Mouse (Mus musculus) CD4-positive, CD25-positive, alpha-beta regulatory T cell, adult 2 months (primary cell): ENCODE data around the gene Shisa4.

Experiments used
- DNase-seq: peaks from one replicate; pipeline ENCODE4 v3.0.0-alpha.2; 2012; ENCODE audit warnings: low read depth, low spot score

The Shisa4 gene

DNA sequence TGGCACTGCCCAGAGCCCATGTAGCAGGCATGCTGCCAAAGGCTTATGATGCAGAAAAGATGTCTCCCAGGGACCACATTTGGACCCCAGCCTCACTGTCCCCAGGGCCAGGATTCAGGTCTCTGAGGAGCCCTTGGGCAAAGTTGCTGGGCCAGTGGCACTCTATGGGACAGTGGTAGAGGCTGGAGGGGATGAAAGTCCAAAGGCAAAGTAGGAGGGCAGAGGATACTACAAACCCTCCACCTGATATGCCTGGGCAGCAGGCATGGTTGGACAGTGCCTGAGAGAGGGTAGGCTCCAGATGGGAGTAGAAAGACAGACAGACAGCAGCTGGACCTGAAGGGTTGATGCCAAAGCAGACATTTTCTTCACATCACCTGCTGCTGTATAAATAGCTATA, 8.7 kb downstream of the Shisa4 start:
- no peak for DNase-seq

DNA sequence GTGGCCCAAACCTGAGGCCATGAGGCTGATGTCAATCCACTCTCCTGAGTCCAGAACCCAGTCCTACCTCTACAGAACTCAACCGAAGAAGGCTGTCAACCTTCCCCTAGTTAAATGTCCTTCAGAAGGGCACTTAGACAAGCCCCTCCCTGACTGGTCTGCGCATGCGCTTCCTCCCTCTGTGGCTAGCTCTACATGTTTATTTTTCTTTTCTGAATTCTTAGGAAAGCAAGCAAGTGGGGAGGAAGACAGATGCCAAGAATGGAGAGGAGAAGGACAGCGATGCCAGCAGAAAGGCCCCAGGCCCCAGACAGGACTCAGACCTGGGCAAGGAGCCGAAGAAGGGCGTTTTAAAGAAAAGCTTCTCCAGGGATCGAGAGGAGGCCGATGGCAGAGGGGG, 11.6 kb downstream of the Shisa4 start:
- no peak for DNase-seq

DNA sequence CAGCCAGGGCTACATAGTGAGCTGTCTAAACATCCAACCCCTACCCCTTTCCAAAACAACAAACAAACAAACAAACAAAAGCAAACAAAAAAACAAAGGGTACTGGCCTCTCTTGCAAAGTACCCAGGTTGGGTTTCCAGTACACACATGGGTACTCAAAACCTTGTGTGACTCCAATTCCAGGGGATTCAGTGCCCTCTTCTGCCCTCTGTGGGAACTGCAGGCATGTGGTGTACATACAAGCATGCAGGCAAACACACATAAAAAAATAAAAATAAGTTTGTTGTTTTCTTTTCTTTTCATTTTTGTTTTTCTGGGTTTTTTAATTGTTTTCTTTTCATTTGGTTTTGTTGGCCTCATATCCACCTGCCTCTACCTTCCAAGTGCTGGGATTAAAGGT, 12.9 kb downstream of the Shisa4 start:
- DNase-seq: no peak

DNA sequence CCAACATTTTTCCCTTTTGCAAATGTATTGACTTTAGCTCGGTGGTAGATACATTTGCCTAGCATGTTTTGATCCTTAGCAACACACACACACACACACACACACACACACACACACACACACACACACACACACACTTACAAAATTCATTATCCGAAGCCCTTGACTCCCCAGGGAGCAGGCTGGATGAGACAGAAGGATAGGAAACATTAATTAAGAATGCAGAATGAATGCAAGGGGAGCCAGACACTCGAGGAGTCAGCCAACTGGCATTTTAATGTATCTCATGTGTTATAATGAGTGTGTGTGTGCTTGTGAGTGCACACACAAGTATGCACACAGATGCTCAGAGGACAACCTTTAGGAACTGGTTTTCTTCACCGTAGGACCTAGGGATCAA, 13.5 kb downstream of the Shisa4 start:
- DNase-seq: no peak

DNA sequence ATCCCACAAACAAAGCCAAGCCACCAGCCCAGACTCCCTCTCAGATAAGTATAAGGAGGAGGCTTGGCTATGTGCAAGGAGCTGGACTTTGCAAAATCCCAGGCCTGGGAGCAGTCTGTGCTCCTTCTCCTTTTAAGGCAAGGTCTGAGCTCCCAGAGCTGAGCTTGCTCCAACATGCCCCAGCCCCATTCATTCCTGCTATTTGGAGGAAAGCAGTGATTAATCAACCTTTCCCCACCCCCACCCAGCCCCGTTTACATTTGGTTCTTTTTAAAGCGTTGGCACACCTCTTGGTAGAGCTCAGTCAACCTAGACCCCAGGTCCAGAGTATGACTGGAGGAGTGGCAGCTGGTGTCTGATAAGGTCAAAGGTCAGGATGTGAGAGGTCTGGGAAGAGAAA, 16.0 kb downstream of the Shisa4 start:
- no peak for DNase-seq

DNA sequence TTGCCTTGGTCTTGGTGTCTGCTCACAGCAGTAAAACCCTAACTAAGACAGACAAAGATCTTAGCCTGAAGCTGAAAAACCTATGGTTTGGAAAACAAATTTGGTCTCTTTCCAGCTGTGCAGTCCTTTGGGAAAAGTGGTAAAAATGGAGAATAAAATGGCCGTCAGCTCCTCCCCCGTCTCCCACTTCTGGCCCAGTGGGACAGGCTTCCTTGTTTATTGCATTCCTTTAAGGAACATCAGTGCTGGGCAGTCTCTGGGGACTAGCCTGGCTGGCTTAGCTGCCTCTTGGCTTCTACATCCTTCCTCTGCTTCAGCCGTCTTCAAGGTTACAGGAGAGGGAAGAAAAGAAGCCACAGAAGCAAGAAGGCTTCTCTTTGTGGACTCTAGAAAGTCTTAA, 23.1 kb downstream of the Shisa4 start:
- DNase-seq: no peak

DNA sequence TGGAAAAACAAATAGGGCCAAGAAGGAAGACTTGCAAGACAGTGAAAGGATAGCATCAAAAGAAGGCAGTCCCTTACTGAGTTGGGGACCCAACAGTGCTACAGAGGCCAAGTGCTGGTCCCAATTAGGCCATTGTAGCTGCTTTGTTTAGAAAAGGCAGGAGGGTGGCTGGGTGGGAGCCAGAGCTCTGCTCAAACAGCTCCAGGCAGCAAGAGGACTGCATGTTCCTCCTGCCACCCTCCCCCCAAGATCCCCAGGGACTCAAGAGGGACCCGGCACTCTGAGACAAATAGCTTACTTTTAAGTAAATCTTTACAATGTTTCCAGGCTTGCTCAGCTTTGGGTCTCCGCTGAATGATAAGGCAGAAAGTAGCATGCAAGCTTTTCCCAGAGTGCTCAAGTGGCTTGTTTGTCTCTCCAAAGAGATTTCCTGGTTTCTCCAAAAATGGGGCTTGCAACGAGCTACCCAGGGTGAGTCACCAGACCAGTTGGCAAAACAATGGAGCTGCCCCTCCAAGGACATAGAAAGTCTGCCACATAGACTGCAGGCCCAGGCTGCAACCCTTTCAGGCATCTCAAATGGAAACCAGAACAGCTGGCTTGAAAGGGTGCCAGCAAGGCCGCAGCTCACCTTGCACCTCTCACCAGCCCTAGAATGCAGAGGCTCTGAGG, 27.4 kb downstream of the Shisa4 start:
- no peak for DNase-seq

DNA sequence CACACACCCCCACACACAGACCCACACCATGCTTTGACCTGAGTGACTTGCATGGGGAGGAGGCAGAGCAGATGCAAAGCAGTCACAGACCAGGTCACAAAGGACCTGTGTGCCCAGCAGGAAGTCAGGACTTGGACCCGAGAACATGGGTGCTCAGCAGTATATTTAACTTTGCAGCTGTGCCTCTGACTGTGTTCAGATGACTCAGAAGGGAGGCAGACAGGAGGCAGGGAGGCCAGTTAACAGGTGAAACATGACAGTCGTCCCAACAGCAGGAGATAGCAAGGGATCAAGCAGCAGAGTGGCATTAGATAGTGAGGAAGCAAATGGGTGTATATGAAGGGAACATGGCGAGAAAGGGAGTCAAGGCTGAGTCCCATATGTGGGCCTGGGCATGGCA, 28.1 kb downstream of the Shisa4 start:
- no peak for DNase-seq

DNA sequence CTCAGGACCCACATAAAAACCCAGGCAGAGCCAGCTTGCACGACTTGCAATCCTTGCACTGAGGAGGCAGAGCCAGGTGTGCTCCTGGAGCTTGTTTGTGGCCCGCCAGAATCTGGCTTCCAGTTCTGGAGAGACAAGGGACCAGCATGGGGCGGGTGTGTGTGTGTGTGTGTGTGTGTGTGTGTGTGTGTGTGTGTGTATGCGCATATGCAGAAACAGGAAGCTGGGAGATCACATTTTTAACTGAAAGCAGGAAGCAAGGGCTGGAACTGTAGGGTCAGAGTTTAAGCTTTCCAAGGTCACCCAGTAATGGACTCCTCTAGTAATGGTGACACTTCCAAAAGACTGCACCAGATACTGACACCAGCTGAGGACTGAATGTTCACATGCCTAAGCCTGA, 31.0 kb downstream of the Shisa4 start:
- DNase-seq: no peak

DNA sequence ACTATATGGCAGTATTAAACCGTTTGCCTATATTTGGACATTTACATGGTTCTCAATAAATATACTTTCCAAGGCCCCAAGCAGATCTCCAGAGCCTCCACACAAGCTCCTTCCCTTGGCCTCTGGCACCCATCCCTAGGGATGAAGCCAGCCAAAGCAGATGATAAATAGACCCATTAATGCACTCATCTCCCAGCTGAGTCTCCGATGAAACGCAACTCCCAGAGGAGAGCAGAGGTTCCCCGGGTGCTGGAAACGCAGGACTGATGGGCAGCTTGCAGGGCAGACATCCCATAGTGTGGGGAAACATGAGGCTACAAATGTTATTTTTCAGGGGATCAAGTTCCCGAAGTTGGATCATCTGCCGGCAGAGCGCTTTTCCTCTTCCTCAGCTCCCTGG, 33.1 kb downstream of the Shisa4 start:
- no peak for DNase-seq

DNA sequence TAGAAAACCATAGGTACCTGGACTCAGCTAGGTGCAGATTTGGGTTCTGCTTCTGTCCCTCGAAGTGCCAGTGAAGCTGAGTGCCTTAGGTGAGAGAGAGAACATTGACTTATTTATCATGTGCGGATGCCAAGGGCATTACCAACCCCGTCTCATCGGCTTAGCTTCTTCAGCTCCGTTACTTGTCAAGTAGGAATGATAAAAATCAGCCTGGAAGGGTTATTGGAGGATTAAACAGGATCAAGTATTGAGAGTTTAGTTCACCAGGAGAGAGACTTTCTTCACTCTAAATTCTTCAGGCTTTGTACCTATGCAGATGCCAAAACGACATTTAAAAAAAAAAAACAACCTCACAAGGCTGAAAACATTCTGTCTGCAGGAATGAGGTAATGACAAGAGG, 44.5 kb downstream of the Shisa4 start:
- DNase-seq: no peak

DNA sequence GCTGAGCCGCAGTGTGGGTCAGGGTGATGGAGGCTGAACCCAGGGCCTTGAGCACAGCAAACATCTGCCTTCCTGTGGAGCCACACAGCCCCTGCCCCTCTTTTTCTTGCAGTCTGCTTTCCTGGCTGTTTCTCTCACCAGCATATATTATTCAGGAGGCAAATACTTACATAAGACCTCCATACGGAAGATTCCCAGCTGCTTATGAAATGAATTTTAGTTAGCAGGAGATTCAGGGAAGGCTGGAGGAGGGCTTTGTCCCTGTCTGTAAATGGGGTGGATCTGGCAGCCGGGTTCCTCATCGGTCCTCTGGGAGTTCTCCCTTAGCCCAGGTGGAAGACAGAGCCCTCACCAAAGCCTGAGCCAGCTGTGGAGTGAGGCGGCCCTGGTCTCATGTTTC, 46.7 kb downstream of the Shisa4 start:
- no peak for DNase-seq

DNA sequence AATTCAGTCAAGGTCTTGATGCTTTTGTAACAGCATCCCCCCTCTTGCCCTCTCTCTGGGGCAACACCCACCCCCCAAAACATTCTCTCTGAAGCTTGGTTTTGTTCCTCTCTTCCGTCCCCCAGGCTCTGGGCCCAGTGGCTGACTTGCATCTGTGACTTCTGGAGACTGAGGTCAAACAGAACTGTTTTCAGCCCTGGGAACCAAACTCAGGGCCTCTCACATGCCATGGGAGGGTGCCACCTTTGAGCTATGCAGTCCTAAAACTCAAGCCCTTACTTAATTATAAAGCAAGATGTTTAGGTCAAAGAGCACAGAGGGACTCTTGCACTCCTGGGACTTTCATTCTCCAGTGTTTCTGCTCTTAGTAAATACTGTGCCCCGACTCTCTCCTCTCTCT, 49.1 kb downstream of the Shisa4 start:
- no peak for DNase-seq

DNA sequence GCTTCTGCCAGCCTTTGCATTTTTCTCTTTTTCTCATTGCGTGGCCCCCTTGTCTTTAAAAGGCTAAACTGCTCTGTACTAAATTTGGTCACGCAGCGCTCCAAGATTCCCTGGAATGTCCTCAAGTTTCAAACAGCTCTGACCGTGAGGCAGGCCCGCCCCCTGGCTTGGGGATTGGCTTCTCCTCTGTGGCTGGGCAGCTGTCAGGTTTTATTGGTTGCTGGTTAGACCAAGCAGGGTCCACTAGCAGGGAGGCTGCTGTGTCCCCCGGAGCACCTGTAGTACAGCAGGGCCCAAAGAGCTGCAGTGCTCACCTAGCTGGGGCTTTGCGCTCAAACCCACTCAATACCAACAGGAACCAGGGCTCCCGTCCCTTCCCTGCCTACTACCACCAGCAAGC, 50.5 kb downstream of the Shisa4 start, which contains the start of gene Lmod1:
Gene Lmod1, plus strand, starts transcription at position 237 of the 400 bp plus-strand sequence.
- DNase-seq: no peak

DNA sequence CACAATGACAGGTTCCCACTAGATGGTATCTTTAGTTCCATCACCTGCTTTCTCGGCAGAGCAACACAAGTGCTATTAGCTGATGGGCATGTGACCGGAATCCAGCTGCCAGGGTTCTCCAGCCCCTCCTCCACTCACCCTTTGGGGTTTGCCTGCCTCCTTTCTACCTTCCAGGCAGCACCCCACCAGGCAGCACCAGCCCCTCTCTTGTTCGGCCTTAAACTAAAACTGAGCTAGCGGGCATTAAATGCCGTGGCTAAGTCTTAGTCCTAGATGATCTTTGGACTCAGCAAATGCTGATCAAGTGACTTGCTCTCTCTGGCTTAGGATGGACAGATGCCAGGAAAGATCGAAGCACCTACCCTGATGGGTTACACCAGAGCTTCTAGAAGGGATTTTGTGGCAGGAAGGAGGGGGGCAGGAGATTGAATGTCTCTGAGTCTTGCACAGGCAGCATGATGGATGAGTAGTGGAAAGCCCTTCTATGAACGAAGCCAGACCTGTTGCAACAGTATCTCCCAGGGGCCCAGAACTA, 51.6 kb downstream of the Shisa4 start:
- no peak for DNase-seq
